Mouse (Mus musculus) embryonic facial prominence, embryonic 11.5 days (tissue): ENCODE measurements around the gene Bag5. TPM values are rescaled to one million over a fixed set of nuclear protein-coding genes. Genes with fewer than 3 reads are reported as not detected.

Experiments used
- ATAC-seq: fragments of 200-750 bp; cut with Nextera tagmentation; replicated peaks from 2 replicates; pipeline ENCODE4 v1.8.0; 2017; ENCODE audit warnings: low read depth; ENCODE audit not compliant: insufficient number of reproducible peaks, low FRiP score, low TSS enrichment
- DNase-seq: peaks from one replicate; pipeline ENCODE4 v3.0.0-alpha.2; 2015; ENCODE audit warnings: low spot score
- H3K27ac ChIP-seq: fragments of 300-500 bp; sonication (generic); replicated peaks from 2 replicates; pipeline ENCODE4 v1.5.1; 2014; ENCODE audit warnings: mild to moderate bottlenecking, low read depth, low read length, control low read depth
- H3K27me3 ChIP-seq: fragments of 300-500 bp; sonication (generic); 2 replicates; pipeline ENCODE4 v1.6.1; 2014; ENCODE audit warnings: mild to moderate bottlenecking, low read length, moderate library complexity, mixed read lengths; ENCODE audit not compliant: control insufficient read depth, insufficient read depth
- H3K36me3 ChIP-seq: fragments of 300-500 bp; sonication (generic); replicated peaks from 2 replicates; pipeline ENCODE4 v1.6.1; 2014; ENCODE audit warnings: low read depth, mild to moderate bottlenecking, low read length, moderate library complexity, mixed read lengths; ENCODE audit not compliant: control insufficient read depth, insufficient read depth
- H3K4me1 ChIP-seq: fragments of 300-500 bp; sonication (generic); 2 replicates; pipeline ENCODE4 v1.6.1; 2014; ENCODE audit warnings: low read length, mixed read lengths; ENCODE audit not compliant: control insufficient read depth, insufficient read depth
- H3K4me2 ChIP-seq: fragments of 300-500 bp; sonication (generic); 2 replicates; pipeline ENCODE4 v1.6.1; 2014; ENCODE audit warnings: low read depth, mild to moderate bottlenecking, control low read depth, low read length, moderate library complexity
- H3K4me3 ChIP-seq: fragments of 300-500 bp; sonication (generic); 2 replicates; pipeline ENCODE4 v1.5.1; 2014; ENCODE audit warnings: low read depth, low read length, control low read depth
- H3K9ac ChIP-seq: fragments of 300-500 bp; sonication (generic); replicated peaks from 2 replicates; pipeline ENCODE4 v1.6.1; 2014; ENCODE audit warnings: mild to moderate bottlenecking, control low read depth, low read length
- H3K9me3 ChIP-seq: fragments of 300-500 bp; sonication (generic); replicated peaks from 2 replicates; pipeline ENCODE4 v1.6.1; 2016; ENCODE audit warnings: mild to moderate bottlenecking, low read length, inconsistent platforms, mixed read lengths; ENCODE audit not compliant: control insufficient read depth
- WGBS: fragments of 180-500 bp; shearing (Covaris S2); extraction: QIAGEN DNeasy Blood & Tissue Kit; methylation state at CpG from one replicate; pipeline ENCODE4 v1.1.7; 2014; 5-methylcytosine and 5-hydroxymethylcytosine counted together
- polyA plus RNA-seq: library from polyadenylated mRNA; unstranded; fragments of >200 nt; fragmentation: Nextera tagmentation; extraction: Ambion mirVana; gene quantifications from 2 replicates; pipeline ENCODE4 v1.2.1, GENCODE M21; 2014

The Bag5 gene
- polyA plus RNA-seq = 56.8 and 59.8 TPM in 2 replicates

DNA sequence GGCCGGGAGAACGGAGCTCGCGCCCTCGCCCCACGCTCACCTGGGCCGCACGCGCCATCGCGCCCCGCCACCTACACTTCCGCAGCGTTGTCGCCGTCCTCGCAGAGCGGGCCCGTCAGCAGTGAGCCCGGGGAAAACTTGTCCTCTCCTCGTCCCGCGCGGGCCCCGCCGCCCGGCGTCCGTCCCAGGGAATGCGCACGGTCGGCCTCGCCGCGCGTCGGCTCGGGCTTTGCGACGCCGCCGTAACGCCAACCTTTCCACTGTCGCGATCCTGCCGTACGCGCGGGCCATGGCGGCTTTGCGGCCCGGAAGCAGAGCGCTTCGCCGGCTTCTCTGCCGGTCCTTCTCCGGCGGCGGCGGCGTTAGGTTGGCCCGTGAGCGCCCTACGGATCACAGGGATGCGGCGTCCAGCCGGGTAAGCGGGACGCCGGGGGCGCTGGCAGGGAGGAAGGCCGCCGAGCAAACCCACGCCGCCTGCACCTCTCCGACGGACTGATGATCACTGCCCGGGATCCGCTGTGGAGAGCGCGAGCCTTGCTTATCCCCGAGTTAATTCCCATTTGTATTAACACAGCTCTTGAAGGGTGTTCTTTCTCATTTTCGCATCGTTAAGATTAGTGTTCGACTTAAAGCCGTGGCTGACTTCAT, at the start of gene Bag5, which contains the start of gene Apopt1:
TSS of gene Bag5 (minus strand) at position 254 of the 648 bp plus-strand sequence.
TSS of gene Apopt1 (plus strand) at position 258 of the 648 bp plus-strand sequence.
- peak within 1 kb of the TSS; percentile 99 for H3K4me3 ChIP-seq
- ATAC-seq (peak; percentile 88), DNase-seq (peak; percentile 94)
- H3K36me3 ChIP-seq = peaks cover 3% of the 10 kb centered on the region
- no peaks in the 10 kb centered on the region for H3K27me3 ChIP-seq
- H3K27ac ChIP-seq = peak within 1 kb of the TSS; percentile 75
- peak within 1 kb of the TSS; percentile 71 for H3K4me2 ChIP-seq
- peak within 1 kb of the TSS; percentile 97 for H3K9ac ChIP-seq
- H3K4me1 ChIP-seq = no peaks in the 10 kb centered on the region
- H3K9me3 ChIP-seq = no peaks in the 10 kb centered on the region
- WGBS = under 1% methylated on average over 74 of the region's 86 CpGs

DNA sequence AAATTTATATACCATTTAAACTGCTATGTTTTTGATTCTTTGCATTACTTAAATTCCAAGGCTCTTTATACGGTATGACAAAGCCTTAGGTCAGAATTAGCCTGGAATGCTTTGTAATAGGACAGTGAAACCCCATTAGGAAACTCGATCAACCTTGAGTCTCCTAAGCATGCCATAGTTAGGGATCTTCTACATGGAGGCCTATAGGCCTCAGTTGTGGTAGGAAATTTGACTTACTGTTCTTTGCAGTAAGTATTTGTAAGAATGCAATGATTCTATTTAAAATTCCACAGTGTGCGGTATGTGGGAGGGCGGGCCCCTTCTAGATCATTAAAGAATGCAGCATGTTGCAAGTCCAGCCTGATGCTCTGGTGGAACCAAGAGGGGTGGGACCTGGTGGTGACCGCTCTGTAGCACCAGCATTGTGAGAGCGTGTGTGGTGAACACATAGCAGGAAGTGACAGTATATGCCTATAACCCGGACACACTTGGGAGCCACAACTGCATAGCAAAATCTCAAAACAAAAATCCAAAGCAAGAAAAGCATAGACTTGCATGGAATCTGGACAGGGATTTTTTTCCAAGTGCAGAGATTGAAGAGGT, 47.4 kb upstream of the Bag5 start:
- no peaks in the 10 kb centered on the region for H3K36me3 ChIP-seq
- H3K9me3 ChIP-seq = no peaks in the 10 kb centered on the region
- no peak overlapping the region for H3K9ac ChIP-seq
- no peak overlapping the region for H3K27ac ChIP-seq
- no peak for ATAC-seq
- H3K4me1 ChIP-seq = peaks cover 2% of the 10 kb centered on the region; the same call in 1 of the 2 replicates
- no peaks in the 10 kb centered on the region for H3K27me3 ChIP-seq
- no peak for DNase-seq
- H3K4me3 ChIP-seq = peak overlapping the region; percentile 91; the same call in 1 of the 2 replicates
- 78% methylated on average over 7 of the region's 7 CpGs for WGBS
- H3K4me2 ChIP-seq = peak overlapping the region; percentile 5; the same call in 1 of the 2 replicates

DNA sequence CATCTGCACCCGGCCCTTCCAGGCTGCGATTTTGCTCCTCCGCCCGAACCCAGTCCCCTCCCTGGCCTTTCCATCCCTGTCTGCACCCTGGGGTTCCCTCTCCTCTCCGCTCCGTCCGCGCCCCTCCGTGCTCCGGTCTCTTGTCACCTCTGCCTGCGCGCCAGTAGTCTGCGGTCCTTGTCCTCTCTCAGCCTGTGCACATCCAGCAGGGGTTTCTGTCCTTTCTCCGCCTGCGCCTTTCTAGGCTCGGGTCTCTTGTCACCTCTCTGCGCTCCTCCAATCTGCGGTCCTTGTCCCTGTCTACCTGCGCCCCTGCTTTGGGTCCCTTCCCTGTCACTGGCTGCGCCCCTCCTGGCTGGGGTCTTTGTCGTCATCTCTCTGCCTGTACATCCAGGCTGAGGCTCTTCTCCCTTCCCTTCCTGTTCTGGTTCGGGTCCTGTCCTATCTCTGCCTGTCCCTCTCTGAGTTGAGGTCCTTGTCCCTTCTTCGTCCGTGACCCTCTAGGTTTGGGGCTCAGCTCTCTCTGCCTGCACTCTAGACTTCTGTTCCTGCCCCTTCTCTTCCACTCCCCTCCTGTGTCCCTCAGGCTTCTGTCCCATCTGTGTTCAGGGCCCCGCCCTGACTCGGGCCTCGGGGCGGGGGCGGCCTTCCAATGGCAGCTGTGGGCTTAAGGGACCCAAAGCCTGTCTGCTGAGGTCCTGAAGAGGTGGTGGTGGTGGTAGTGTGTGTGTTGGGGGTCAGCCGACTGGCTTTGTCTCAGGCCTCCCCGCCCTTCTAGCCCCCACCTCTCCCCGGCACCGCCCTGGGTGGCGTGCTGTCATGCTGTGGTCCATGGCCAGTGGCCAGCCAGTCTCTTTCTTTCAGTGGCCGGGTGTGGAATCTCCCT, 46.4 kb upstream of the Bag5 start:
- no peak for DNase-seq
- peaks cover 2% of the 10 kb centered on the region; the same call in 1 of the 2 replicates for H3K4me1 ChIP-seq
- WGBS = 3% methylated on average over 35 of the region's 35 CpGs

DNA sequence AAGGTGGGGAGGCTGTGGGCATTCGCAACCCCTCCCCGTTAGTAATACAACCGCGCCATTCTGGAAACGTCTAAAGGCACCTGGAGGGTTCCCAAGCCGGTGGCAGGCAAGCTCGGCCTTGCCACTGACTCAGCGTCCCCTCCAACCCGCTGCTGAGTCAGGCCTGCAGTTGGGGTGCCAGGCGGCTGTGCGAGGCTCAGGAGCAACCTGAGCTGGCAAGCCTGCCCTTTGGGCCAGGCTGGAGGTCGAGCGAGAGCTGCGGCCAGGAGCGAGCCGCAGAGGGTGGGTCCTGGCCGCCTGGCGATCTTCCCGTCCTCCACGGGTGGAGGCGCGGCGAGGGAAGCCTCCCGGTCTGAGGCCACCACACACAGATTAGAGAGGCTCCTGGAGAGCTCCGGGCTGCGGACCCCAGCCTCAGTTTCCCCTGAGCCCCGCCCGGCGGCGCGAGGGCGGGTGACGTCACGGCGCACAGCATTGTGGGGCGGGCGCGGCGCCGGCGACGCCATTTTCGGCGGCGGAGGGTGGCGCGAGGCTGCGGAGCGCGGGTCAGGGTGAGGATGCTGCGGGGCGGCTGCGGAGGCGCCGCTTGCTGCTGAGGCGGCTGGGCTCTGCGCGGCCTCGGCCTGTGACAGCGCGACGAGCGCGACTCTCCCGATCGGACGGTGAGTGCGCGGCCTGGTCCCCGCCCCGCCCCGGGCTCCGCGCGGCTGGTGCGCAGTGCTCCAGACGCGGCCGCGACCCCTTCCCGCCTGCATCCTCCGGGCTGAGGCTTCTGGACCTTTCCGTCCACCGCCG, 45.5 kb upstream of the Bag5 start, which contains the start of gene Klc1:
TSS of gene Klc1 (plus strand) at position 469 of the 795 bp plus-strand sequence.
- WGBS = 1% methylated on average over 59 of the region's 85 CpGs
- Histone ChIP-seq H3K9ac (peak within 1 kb of the TSS; percentile 96), H3K27ac (peak within 1 kb of the TSS; percentile 81), H3K27me3 (no peaks in the 10 kb centered on the region), H3K36me3 (no peaks in the 10 kb centered on the region), H3K4me2 (peak within 1 kb of the TSS; percentile 99), H3K9me3 (no peaks in the 10 kb centered on the region), H3K4me1 (peaks cover 2% of the 10 kb centered on the region; the same call in 1 of the 2 replicates), H3K4me3 (peak within 1 kb of the TSS; percentile 91)
- ATAC-seq (peak; percentile 59), DNase-seq (peak; percentile 82)

More for the DNA sequence above, 46.4 kb upstream of the Bag5 start:
- peak; percentile 55 for ATAC-seq
- Histone ChIP-seq H3K27me3 (no peaks in the 10 kb centered on the region), H3K4me3 (peak overlapping the region; percentile 91), H3K27ac (peak overlapping the region; percentile 81), H3K9me3 (no peaks in the 10 kb centered on the region), H3K36me3 (no peaks in the 10 kb centered on the region), H3K9ac (peak overlapping the region; percentile 96), H3K4me2 (peak overlapping the region; percentile 99)

DNA sequence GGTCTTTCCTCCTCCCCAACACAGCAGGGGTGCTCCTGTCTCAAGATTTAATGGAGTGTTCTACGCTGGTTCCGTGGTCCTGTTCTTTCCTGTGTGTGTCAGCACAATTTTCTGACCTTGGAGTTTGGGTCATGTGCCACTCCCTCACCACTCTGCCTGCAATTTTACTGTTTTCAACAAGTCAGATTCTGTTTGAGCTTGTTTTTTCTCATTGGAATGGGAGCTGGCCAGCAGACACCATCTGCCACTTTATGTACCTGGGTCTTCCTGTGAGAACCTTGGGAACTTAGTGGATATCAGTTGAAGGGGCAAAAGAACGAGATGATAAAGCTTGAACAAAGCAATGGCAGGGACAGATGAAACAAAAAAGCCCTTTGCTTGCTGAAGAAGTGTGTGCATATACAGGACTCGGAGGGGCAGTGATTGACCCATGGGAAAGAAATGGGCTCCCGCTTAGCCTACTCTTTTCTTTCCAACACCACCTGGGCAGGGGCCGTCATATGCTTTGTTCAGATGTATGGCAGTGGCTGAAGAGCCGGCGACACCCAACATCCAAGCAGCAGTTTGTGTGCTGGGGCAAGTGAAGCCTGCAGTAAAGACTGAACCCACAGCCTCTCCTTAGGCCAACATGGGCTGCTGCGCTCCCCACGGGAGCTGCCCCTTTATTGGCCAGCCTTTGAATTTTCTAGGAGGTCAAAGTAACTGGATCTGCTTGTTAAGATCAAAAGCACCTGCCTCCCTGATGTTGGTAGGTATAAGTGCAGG, 44.7 kb upstream of the Bag5 start:
- Histone ChIP-seq H3K4me3 (peak overlapping the region; percentile 91), H3K36me3 (no peaks in the 10 kb centered on the region), H3K9me3 (no peaks in the 10 kb centered on the region), H3K4me1 (peaks cover 2% of the 10 kb centered on the region; the same call in 1 of the 2 replicates), H3K27ac (no peak overlapping the region), H3K4me2 (peak overlapping the region; percentile 99), H3K9ac (peak overlapping the region; percentile 96), H3K27me3 (no peaks in the 10 kb centered on the region)
- DNase-seq = no peak
- no peak for ATAC-seq
- 51% methylated on average over 10 of the region's 10 CpGs for WGBS

DNA sequence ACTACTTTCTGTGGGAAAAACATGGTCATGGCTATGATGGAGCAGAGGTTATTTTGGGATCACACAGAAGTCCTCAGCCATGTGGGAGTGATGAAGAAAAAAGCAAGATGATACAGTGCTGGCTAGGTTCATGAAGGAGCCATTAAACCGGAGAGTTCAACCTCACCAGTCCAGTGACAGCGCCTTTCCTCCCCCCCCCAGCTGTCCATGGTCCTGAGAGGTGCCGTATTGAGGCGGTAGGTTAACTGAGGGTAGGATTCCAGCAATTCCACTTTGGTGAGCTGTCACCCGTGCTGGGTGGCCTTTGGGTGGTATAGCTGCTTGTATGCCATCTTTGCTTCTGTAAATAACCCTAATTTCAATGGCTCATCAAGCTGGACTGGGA, 43.6 kb upstream of the Bag5 start:
- ATAC-seq (no peak), DNase-seq (peak; percentile 20)
- Histone ChIP-seq H3K9ac (no peak overlapping the region), H3K9me3 (no peaks in the 10 kb centered on the region), H3K4me3 (no peak overlapping the region), H3K27me3 (no peaks in the 10 kb centered on the region), H3K4me1 (peaks cover 2% of the 10 kb centered on the region; the same call in 1 of the 2 replicates), H3K4me2 (no peak overlapping the region), H3K36me3 (no peaks in the 10 kb centered on the region), H3K27ac (no peak overlapping the region)
- WGBS = 40% methylated on average over 5 of the region's 5 CpGs
